Mouse (Mus musculus) embryonic stem cell, embryonic (primary cell): Measurements from ENCODE around the gene Atp9a.

Experiments
- CTCF ChIA-PET, 4 experiments: fragments of 300-600 bp in 2 of 4; fragments of 350-600 bp in 2 of 4; sonication (Branson Sonifier 250); formaldehyde crosslinking; loops; one replicate each; lab custom pipeline; 2022; ENCODE audit warnings: inconsistent platforms in 2 of 4; lab: Charles Lee
- POLR2A ChIA-PET, 4 experiments: fragments of 300-600 bp in 2 of 4; fragments of 350-600 bp in 2 of 4; sonication (Branson Sonifier 250); formaldehyde crosslinking; loops; one replicate each; lab custom pipeline; 2022; ENCODE audit warnings: antibody characterized with exemption in 4 of 4, inconsistent platforms in 1 of 4; lab: Charles Lee

Atp9a gene

DNA sequence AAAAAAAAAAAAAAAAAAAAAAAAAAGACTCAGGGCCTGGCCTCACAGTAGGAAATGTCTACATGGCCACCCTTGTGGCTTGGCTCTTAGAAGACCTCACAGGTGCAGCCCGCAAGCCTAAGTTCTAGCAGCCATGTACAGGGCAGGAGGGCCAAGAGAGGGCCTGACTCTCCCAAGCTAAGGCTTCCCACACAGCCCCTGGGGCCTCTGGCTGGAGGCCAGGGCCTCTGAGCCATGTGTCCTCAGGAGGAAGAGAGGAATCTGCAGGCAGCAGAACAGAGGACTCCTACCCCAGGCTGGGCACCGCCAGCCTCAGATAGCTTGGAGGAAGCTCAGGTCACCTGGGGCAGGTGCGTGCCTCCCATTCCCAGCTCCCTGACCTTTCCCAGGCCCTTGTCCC lies 127.0 kb downstream of the Atp9a start:
- POLR2A ChIA-PET: interaction anchor here in 2 of 4 experiments (0.6 to 0.8 kb wide), 4 partner anchors 22 to 391 kb away, joined by 3 to 8 read pairs (median 5); no protein-coding TSS in a partner anchor
- CTCF ChIA-PET: interaction anchor here in 3 of 4 experiments (0.6 to 0.9 kb wide), 4 partner anchors 13 to 142 kb away, joined by 3 to 4 read pairs (median 4); no protein-coding TSS in a partner anchor

- ChIA-PET CTCF (interaction anchor here in 1 of 4 experiments (0.5 to 1.2 kb wide), 2 partner anchors 265 to 413 kb away, joined by 3 read pairs; no protein-coding TSS in a partner anchor), POLR2A (interaction anchor here in 3 of 4 experiments (0.6 to 1.5 kb wide), 4 partner anchors 9 to 392 kb away, joined by 4 to 8 read pairs (median 7); no protein-coding TSS in a partner anchor)
These were observed 127.9 kb downstream of the Atp9a start for GRCm38 (mm10) chr2:168614170-168614872.

DNA sequence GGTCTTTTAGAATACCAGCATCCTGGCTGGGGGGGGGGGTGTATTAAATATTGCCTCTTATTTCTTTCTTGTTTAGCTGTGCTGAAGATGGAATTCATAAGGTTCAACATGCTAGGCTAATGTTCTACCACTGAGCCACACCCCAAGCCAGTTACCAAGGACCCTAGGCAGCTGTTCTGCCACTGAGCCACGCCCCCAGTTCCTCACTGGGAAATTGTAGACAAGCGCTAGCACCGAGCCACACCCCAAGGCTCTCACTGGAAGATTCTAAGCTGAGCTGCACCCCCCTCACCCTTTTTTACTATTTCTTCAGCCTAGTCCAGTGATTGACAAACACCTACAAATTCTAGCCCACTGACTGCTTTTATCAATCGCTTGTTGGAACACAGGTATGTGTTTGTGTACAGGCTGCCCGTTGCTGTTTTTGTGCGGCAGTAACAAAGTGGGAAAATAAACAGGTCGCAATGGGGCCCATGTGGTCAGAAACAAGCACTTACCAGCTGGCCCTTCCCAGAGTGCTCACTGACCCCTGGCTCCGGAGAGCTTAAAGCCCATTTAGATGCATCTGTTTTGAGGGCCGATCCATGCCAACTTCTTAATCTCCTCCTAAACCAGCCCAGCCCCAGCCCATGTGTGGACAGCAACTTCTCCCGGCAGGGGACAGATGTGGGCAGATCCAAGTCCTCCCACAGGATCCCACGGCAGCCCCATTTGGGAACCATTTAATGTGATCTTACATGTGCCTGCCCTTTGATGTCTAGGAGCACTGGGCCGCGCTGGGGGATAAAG lies 128.9 kb downstream of the Atp9a start:
- POLR2A ChIA-PET: interaction anchor here in 2 of 4 experiments (0.6 to 1.5 kb wide), 6 partner anchors 8 to 299 kb away, joined by 3 to 8 read pairs (median 3); partner anchors contain the start of gene Nfatc2 (in 1 of the 2)
- CTCF ChIA-PET: interaction anchor here in 1 of 4 experiments (1.2 kb wide), 1 partner anchor 266 kb away, joined by 3 read pairs; no protein-coding TSS in a partner anchor

GRCm38 (mm10) chr2:168610941-168611340 lies 131.3 kb downstream of the Atp9a start:
- POLR2A ChIA-PET: interaction anchor here in 1 of 4 experiments (1.6 kb wide), 1 partner anchor 15 kb away, joined by 4 read pairs; no protein-coding TSS in a partner anchor
- CTCF ChIA-PET: no interaction called here

DNA sequence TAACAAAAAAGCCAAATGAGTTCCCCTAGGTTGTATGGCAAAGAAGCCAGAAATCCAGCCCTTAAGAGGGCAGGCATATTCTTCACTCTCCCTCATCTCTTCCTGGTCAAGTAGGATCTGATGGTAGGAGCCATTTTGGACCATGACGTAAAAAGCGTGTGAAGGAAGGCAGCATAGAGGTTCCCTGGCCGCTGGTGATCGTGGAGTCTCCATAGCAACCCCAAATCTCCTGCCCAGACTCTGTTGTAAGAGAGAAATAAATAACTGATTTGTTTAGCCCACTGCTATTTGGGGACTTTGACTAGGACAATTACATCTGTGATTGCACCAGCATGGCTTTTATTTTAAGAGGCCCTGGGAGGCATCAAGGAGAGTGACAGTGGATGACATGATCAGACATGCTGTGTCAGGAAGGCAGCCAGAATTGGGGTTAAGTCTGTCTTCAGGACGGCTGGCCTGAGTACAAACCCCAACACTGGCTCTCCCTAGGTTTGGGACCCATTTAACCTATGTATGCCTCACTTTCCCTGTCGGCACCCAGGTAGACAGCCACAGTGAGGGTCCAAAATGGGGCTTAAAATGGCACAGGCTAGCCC lies 132.5 kb downstream of the Atp9a start:
- POLR2A ChIA-PET: no interaction called here
- CTCF ChIA-PET: no interaction called here

- POLR2A ChIA-PET: interaction anchor here in 2 of 4 experiments (1.1 to 1.4 kb wide), 3 partner anchors 12 to 83 kb away, joined by 3 to 4 read pairs (median 3); no protein-coding TSS in a partner anchor
- CTCF ChIA-PET: interaction anchor here in 3 of 4 experiments (0.6 to 1.4 kb wide), 6 partner anchors 9 to 297 kb away, joined by 3 to 13 read pairs (median 4); no protein-coding TSS in a partner anchor
These were observed 134.1 kb downstream of the Atp9a start for GRCm38 (mm10) chr2:168608125-168608564.

DNA sequence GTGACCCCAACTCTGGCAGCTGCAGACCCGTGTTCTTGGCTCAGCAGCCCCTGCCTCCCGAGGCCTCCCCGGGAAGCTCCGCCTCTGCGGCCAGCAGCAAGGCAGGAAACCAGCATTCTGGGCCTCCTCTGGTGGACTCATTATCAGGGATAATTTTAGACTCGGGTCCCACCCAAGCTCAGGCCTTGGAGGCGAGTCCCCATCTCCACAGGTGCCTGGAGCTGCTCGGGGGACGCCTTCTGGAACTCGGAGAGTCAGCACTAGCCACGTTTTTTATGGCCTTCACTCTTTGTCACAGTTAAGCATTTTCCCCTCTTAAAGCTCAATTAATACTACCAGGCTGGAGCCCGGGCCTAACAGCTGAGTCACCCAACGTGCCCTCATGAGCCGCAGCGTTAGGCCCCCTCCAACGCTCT lies 137.5 kb downstream of the Atp9a start:
- POLR2A ChIA-PET: interaction anchor here in 2 of 4 experiments (1.1 to 1.9 kb wide), 5 partner anchors 9 to 79 kb away, joined by 3 to 8 read pairs (median 3); no protein-coding TSS in a partner anchor
- CTCF ChIA-PET: interaction anchor here in 3 of 4 experiments (0.5 to 1.7 kb wide), 5 partner anchors 15 to 490 kb away, joined by 3 to 5 read pairs (median 4); no protein-coding TSS in a partner anchor

GRCm38 (mm10) chr2:168602387-168602741 lies 139.8 kb downstream of the Atp9a start:
- CTCF ChIA-PET: interaction anchor here in 3 of 4 experiments (0.5 to 1.0 kb wide), 3 partner anchors 26 to 346 kb away, joined by 3 to 5 read pairs (median 3); no protein-coding TSS in a partner anchor
- POLR2A ChIA-PET: interaction anchor here in 3 of 4 experiments (0.5 to 2.3 kb wide), 7 partner anchors 10 to 15 kb away, joined by 3 to 13 read pairs (median 3); no protein-coding TSS in a partner anchor

GRCm38 (mm10) chr2:168601491-168602386 lies 140.5 kb downstream of the Atp9a start, which contains the start of gene Nfatc2:
TSS of gene Nfatc2 (minus strand) at chr2:168601657.
- CTCF ChIA-PET: interaction anchor here in 3 of 4 experiments (0.5 to 1.0 kb wide), 3 partner anchors 27 to 347 kb away, joined by 3 to 5 read pairs (median 3); no protein-coding TSS in a partner anchor
- POLR2A ChIA-PET: interaction anchor here in 3 of 4 experiments (0.5 to 2.3 kb wide), 7 partner anchors 10 to 392 kb away, joined by 3 to 13 read pairs (median 3); no protein-coding TSS in a partner anchor

DNA sequence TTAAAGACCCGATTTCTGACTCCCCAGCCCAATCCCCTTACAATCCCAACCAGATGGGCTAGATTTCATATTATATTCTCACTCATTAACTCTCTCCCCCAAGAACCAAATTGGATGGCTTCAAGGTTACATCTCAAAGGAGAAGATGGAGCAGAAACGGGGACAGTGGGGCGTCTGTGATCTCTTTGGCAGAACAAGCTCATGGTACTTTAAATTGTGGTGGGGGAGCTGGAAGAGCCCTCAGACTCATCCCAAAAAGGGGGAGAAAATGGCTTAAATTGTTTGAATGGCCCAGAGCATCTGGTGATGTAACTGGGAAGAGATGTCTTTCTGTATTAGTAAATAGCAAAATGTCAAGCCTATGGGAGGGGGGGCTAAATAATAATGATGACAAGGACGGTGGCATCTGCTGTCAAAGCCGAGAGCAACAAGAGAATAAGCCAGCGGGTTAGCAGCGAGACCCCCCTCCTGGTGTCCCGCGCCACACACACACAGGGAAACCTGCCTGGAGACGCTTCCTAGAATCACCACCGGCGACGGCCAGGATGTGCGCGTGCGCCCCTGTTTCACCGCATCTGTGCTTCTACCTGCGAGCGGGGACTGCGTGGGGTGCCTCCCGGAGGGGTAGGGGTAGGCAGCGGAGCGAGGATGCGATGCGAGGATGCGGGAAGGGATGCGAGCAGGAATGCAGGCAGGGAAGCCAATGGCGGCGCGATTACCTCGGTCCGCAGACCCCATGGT lies 141.3 kb downstream of the Atp9a start:
- CTCF ChIA-PET: interaction anchor here in 1 of 4 experiments (1.0 kb wide), 1 partner anchor 28 kb away, joined by 3 read pairs; no protein-coding TSS in a partner anchor
- POLR2A ChIA-PET: interaction anchor here in 2 of 4 experiments (0.6 to 2.3 kb wide), 2 partner anchors 11 to 393 kb away, joined by 4 to 13 read pairs; no protein-coding TSS in a partner anchor

- CTCF ChIA-PET: no interaction called here
These were observed 146.5 kb downstream of the Atp9a start for GRCm38 (mm10) chr2:168595693-168596092.

DNA sequence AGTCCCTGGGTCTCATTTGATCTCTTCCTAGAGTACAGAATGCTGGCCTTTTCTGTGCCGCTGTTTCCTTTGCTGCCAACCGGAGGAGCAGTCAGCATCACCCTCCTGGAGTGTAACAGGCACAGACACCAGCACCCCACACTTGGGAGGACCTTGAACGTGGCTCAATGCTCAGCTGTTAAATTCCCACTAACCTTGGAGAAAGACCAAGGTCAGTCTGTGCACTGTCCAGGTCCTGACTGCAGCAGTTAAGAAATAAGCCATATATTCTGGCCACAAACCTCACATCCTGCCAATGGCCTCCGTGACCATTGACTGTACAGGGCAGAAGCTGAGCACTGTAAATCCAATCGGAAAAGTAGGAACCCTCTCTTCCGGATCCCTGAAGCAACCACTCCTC lies 148.5 kb downstream of the Atp9a start:
- ChIA-PET CTCF (interaction anchor here in 2 of 4 experiments (0.5 to 0.9 kb wide), 3 partner anchors 10 to 192 kb away, joined by 3 read pairs; no protein-coding TSS in a partner anchor), POLR2A (interaction anchor here in 2 of 4 experiments (0.6 to 1.7 kb wide), 2 partner anchors 12 to 21 kb away, joined by 5 to 6 read pairs; no protein-coding TSS in a partner anchor)

More at GRCm38 (mm10) chr2:168595693-168596092, 146.5 kb downstream of the Atp9a start:
- POLR2A ChIA-PET: interaction anchor here in 1 of 4 experiments (0.5 kb wide), 1 partner anchor 284 kb away, joined by 3 read pairs; no protein-coding TSS in a partner anchor

DNA sequence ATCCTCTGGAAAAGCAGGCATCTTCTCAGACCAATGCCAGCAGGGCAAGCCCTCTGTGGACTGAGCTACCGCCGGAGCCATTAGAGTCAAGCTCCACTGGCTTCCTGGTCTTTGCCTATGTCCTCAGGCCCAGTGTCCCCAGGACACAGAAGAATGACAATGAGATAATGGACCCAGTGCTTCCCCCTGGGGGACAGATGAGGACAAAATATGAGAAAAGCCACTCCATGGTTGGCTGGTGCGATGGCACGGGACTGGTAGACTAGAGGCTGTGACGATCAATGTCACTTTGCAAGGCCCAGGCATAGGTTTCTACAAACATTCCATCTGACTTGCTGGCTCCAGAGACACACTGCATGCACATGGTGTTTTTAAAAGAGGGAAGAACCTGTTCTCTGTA lies 149.2 kb downstream of the Atp9a start:
- ChIA-PET CTCF (interaction anchor here in 2 of 4 experiments (0.6 to 0.9 kb wide), 2 partner anchors 9 to 21 kb away, joined by 3 read pairs; no protein-coding TSS in a partner anchor), POLR2A (interaction anchor here in 2 of 4 experiments (1.5 to 1.7 kb wide), 2 partner anchors 9 to 12 kb away, joined by 5 read pairs; no protein-coding TSS in a partner anchor)

DNA sequence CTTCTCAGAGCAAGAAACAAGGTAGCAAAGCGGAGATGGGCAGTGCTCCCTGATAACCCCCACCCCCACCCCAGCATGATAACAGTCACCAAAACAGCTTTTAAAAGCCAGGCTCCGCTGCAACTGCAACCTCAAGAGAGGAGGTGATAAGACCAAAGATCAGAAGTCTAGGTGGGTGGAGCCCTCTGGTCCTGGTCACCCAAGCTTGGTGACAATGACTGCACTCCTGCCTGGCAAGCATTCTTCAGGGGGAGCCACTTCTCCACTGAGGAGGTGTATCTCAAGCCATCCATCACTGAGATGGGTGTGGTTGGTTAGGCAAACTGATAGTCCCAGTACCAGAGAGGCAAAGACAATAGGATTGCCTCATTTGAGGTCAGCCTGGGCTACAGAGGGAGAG lies 151.1 kb downstream of the Atp9a start:
- CTCF ChIA-PET: interaction anchor here in 3 of 4 experiments (0.9 to 1.4 kb wide), 4 partner anchors 37 to 150 kb away, joined by 3 to 5 read pairs (median 4); no protein-coding TSS in a partner anchor
- POLR2A ChIA-PET: interaction anchor here in 3 of 4 experiments (0.7 to 2.5 kb wide), 10 partner anchors 11 to 524 kb away, joined by 3 to 15 read pairs (median 4); partner anchors contain the start of gene Nfatc2 (in 1 of the 3)

DNA sequence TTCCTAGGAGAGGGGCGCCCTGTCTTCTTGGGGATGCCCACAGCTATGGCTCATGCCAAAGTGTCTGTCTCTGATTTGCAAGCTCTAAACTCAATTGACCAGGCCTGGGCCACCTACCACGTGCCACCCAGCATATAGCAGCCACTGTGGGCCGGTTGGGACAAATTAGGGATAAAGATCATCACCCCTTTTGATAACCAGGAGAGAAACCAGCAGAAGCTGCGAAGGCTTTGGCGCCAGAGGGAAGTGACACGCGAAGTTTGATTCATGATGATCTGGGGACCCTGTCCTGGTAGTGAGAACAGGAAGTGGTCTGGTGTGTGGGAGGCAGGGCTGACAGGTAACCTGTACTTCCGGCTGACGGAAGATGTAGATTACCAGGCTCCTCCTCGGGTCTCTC lies 151.7 kb downstream of the Atp9a start:
- POLR2A ChIA-PET: interaction anchor here (0.5 to 2.5 kb wide), 21 partner anchors 9 to 929 kb away, joined by 3 to 15 read pairs (median 4); partner anchors contain the start of gene Nfatc2 (in 1 of the 4)
- CTCF ChIA-PET: interaction anchor here (0.6 to 1.7 kb wide), 10 partner anchors 14 to 340 kb away, joined by 3 to 6 read pairs (median 4); partner anchors contain the start of gene Atp9a (in 1 of the 4)
